14 mouse cellular contexts compared by ENCODE assay signal in the genomic region with DNA sequence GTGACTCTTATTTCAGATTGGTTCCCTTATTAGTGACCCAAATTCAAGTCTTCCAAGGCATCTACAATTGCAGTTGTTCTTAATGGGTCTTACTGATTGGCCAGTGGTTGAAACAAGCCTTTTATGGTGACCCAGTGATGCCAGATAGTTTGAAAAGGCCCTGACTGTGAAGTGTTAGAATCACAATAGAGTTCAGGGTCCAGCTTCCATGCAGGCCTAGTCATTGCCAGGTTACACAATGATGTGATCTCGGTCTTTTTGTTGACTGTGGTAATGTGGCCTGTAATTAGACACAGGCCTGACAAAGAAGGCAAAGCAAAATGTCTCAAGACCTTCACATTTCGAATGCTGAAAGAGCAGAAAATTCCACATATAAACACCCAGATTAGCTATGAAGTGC.
"Had no signal": no experiment of that assay in that cellular context is flagged by ENCODE, and none has a peak within 500 bp of the region (broad histone marks: within the 10 kb centered on the region; RNA-seq: fewer than 3 reads in every experiment).

No protein-coding gene starts in this region.

- H3K9ac ChIP-seq: liver, embryonic 13.5 days; liver, postnatal 0 days; neural tube, embryonic 15.5 days had no signal

- H3K4me3 ChIP-seq: layer of hippocampus, adult 2 months; limb, embryonic 10.5 days; liver, embryonic 13.5 days; myocyte; neural tube, embryonic 15.5 days had no signal

- H3K9me3 ChIP-seq: limb, embryonic 10.5 days; liver, embryonic 13.5 days; neural tube, embryonic 15.5 days had no signal

- H3K27me3 ChIP-seq: liver, embryonic 13.5 days; neural tube, embryonic 15.5 days had no signal

- DNase-seq: kidney, adult 18-20 months; kidney, postnatal 10 days; kidney, postnatal 4 days; liver, embryonic 13.5 days; liver, postnatal 0 days; lung, postnatal 36 days; midbrain, embryonic 14.5 days; right cerebral cortex, adult 18-20 months; right cerebral cortex, postnatal 25 days; thymus, postnatal 4 days had no signal

- H3K4me2 ChIP-seq: liver, embryonic 13.5 days; neural tube, embryonic 15.5 days had no signal

- ATAC-seq: liver, postnatal 0 days had no signal

- H3K27ac ChIP-seq: layer of hippocampus, adult 2 months; limb, embryonic 10.5 days; liver, embryonic 13.5 days; neural tube, embryonic 15.5 days had no signal

- H3K4me1 ChIP-seq: limb, embryonic 10.5 days; liver, embryonic 13.5 days; neural tube, embryonic 15.5 days had no signal

- H3K36me3 ChIP-seq: limb, embryonic 10.5 days; liver, embryonic 13.5 days; neural tube, embryonic 15.5 days had no signal
